9 mouse cellular contexts compared by ENCODE assay signal in the genomic region with DNA sequence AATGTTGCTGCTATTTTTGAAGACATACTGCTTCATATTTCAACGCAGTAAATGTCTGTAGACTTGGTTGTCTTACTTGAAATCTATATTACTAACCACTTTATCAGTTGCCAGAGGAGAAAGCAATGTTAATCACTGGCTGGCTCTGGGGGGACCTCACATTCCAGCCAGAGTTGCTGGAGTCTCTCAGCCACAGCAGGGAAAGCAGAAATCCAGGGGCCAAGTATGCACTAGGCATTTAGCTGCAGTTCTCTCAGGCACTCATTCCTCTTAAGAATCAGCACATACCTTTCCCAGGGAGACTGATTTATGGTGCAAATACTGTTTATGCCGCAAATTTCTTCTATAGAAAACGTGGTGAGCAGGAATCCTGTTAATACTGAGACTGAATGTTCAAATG.
DNase-seq lines count a peak whose midpoint lies in the region; ATAC-seq and TF ChIP-seq lines count a peak whose summit lies in the region.
"Had no signal": no experiment of that assay in that cellular context is flagged by ENCODE, and none has a peak within 500 bp of the region (broad histone marks: within the 10 kb centered on the region; RNA-seq: fewer than 3 reads in every experiment).

No protein-coding gene starts in this region.

- no peaks in the 10 kb centered on the region for H3K27me3 ChIP-seq in heart, postnatal 0 days (ENCODE audit: control insufficient read depth, insufficient read depth, low read length)
- H3K27me3 ChIP-seq in midbrain, embryonic 10.5 days (ENCODE audit: low read depth, poor library complexity, severe bottlenecking) = no peaks in the 10 kb centered on the region
- H3K27me3 ChIP-seq in midbrain, embryonic 14.5 days (ENCODE audit: control insufficient read depth, insufficient read depth, low read length) = no peaks in the 10 kb centered on the region
- no peaks in the 10 kb centered on the region for H3K27me3 ChIP-seq in intestine, embryonic 15.5 days (replicated peaks)
- H3K27me3 ChIP-seq: embryonic facial prominence, embryonic 13.5 days had no signal

- peak; percentile 8 for DNase-seq in heart, postnatal 0 days (ENCODE audit: low spot score)
- DNase-seq in heart, postnatal 25 days (ENCODE audit: low spot score) = no peak
- DNase-seq in midbrain, embryonic 10.5 days (ENCODE audit: low spot score) = no peak
- DNase-seq in midbrain, embryonic 14.5 days = no peak
- peak; percentile 58 for DNase-seq in yolk sac, embryonic 10.5 days (ENCODE audit: low spot score)
- DNase-seq in spleen, postnatal 4 days (ENCODE audit: low spot score in 2 of 2) = no peak
- DNase-seq: gastrocnemius, postnatal 25 days had no signal

- no peaks in the 10 kb centered on the region for H3K36me3 ChIP-seq in heart, postnatal 0 days (replicated peaks; ENCODE audit: control insufficient read depth, insufficient read depth, low read length)
- H3K36me3 ChIP-seq in midbrain, embryonic 10.5 days = no peaks in the 10 kb centered on the region
- no peaks in the 10 kb centered on the region for H3K36me3 ChIP-seq in midbrain, embryonic 14.5 days (ENCODE audit: control insufficient read depth, insufficient read depth, low read length)
- H3K36me3 ChIP-seq in intestine, embryonic 15.5 days = no peaks in the 10 kb centered on the region
- H3K36me3 ChIP-seq: embryonic facial prominence, embryonic 13.5 days had no signal

- TF ChIP-seq CTCF in heart, postnatal 0 days (IDR thresholded peaks at IDR 0.05; ENCODE audit: low read depth) = no peak

- ATAC-seq in heart, postnatal 0 days (ENCODE audit: insufficient read depth, low read depth) = no peak
- ATAC-seq in midbrain, embryonic 14.5 days (ENCODE audit: low FRiP score, low TSS enrichment) = no peak
- peak; percentile 79 for ATAC-seq in intestine, embryonic 15.5 days

- intact Hi-C loops in heart, postnatal 25 days (cut with DNase I) = no loop called here

- H3K9ac ChIP-seq in heart, postnatal 0 days (replicated peaks; ENCODE audit: low read depth, low read length) = no peak overlapping the region
- no peak overlapping the region for H3K9ac ChIP-seq in midbrain, embryonic 14.5 days (replicated peaks; ENCODE audit: low read length)
- no peak overlapping the region for H3K9ac ChIP-seq in intestine, embryonic 15.5 days
- H3K9ac ChIP-seq: embryonic facial prominence, embryonic 13.5 days had no signal

- no peak overlapping the region for H3K4me3 ChIP-seq in heart, postnatal 0 days (ENCODE audit: low read depth, low read length)
- no peak overlapping the region for H3K4me3 ChIP-seq in midbrain, embryonic 10.5 days
- no peak overlapping the region for H3K4me3 ChIP-seq in midbrain, embryonic 14.5 days (replicated peaks; ENCODE audit: low read depth, low read length)
- H3K4me3 ChIP-seq in intestine, embryonic 15.5 days (replicated peaks) = no peak overlapping the region
- H3K4me3 ChIP-seq: embryonic facial prominence, embryonic 13.5 days had no signal

- H3K9me3 ChIP-seq in heart, postnatal 0 days (replicated peaks; ENCODE audit: control insufficient read depth, low read length) = no peaks in the 10 kb centered on the region
- H3K9me3 ChIP-seq in midbrain, embryonic 10.5 days (replicated peaks) = no peaks in the 10 kb centered on the region
- H3K9me3 ChIP-seq in midbrain, embryonic 14.5 days (ENCODE audit: control insufficient read depth, low read length) = no peaks in the 10 kb centered on the region
- H3K9me3 ChIP-seq in intestine, embryonic 15.5 days = no peaks in the 10 kb centered on the region
- H3K9me3 ChIP-seq: embryonic facial prominence, embryonic 13.5 days had no signal

- no peaks in the 10 kb centered on the region for H3K4me1 ChIP-seq in heart, postnatal 0 days (ENCODE audit: control insufficient read depth, insufficient read depth)
- peaks cover 21% of the 10 kb centered on the region for H3K4me1 ChIP-seq in midbrain, embryonic 10.5 days
- H3K4me1 ChIP-seq in midbrain, embryonic 14.5 days (ENCODE audit: control insufficient read depth, insufficient read depth, low read length) = no peaks in the 10 kb centered on the region
- H3K4me1 ChIP-seq in intestine, embryonic 15.5 days (replicated peaks) = no peaks in the 10 kb centered on the region

- no peak overlapping the region for H3K4me2 ChIP-seq in heart, postnatal 0 days (ENCODE audit: low read depth, low read length)
- H3K4me2 ChIP-seq in midbrain, embryonic 14.5 days (ENCODE audit: low read length) = no peak overlapping the region
- no peak overlapping the region for H3K4me2 ChIP-seq in intestine, embryonic 15.5 days (replicated peaks)
- H3K4me2 ChIP-seq: embryonic facial prominence, embryonic 13.5 days had no signal

- no peak for TF ChIP-seq EP300 in heart, postnatal 0 days (IDR thresholded peaks at IDR 0.05; ENCODE audit: low read depth)

- WGBS in heart, postnatal 0 days = 22% methylated on average over 3 of the region's 3 CpGs
- WGBS in midbrain, embryonic 10.5 days = 60% methylated on average over 3 of the region's 3 CpGs
- WGBS in midbrain, embryonic 14.5 days = 44% methylated on average over 3 of the region's 3 CpGs
- 32% methylated on average over 3 of the region's 3 CpGs for WGBS in intestine, embryonic 15.5 days

- H3K27ac ChIP-seq in heart, postnatal 0 days (ENCODE audit: low read depth) = no peak overlapping the region
- H3K27ac ChIP-seq in midbrain, embryonic 10.5 days (replicated peaks) = peak overlapping the region; percentile 50
- no peak overlapping the region for H3K27ac ChIP-seq in midbrain, embryonic 14.5 days (replicated peaks; ENCODE audit: low read depth, low read length)
- H3K27ac ChIP-seq in intestine, embryonic 15.5 days = no peak overlapping the region
- H3K27ac ChIP-seq: embryonic facial prominence, embryonic 13.5 days had no signal

Comparison
In these comparisons a context has a peak if more than half of its experiments do, and no peak if none do; other contexts are left out.
1. DNase-seq: peak in heart, postnatal 0 days (single experiment) and yolk sac, embryonic 10.5 days (single experiment); none in heart, postnatal 25 days (single experiment), midbrain, embryonic 10.5 days (single experiment), midbrain, embryonic 14.5 days (single experiment) and spleen, postnatal 4 days (0 of 2).